Mouse (Mus musculus) right cerebral cortex, postnatal 10 days (tissue): Measurements from ENCODE around the gene Ckap5.

Source experiments
- DNase-seq, 2 experiments: peaks; one replicate each; pipeline ENCODE4 v3.0.0; 2021; ENCODE audit warnings: low spot score in 2 of 2

Gene Ckap5

GRCm38 (mm10) chr2:91627486-91627885 lies 100.9 kb downstream of the Ckap5 start:
- DNase-seq = peak in 1 of 2 experiments; percentile 23

GRCm38 (mm10) chr2:91628171-91628570 lies 101.6 kb downstream of the Ckap5 start:
- DNase-seq = no peak

- DNase-seq = peak; percentile 15 to 29
These were observed 103.1 kb downstream of the Ckap5 start for GRCm38 (mm10) chr2:91629682-91630081.

- DNase-seq = no peak
These were observed 103.8 kb downstream of the Ckap5 start for GRCm38 (mm10) chr2:91630384-91630783.

- no peak for DNase-seq
These were observed 105.3 kb downstream of the Ckap5 start for GRCm38 (mm10) chr2:91631826-91632225.

GRCm38 (mm10) chr2:91632316-91632715 lies 105.8 kb downstream of the Ckap5 start:
- DNase-seq = no peak

- peak in 1 of 2 experiments; percentile 12 for DNase-seq
These were observed 106.9 kb downstream of the Ckap5 start for GRCm38 (mm10) chr2:91633334-91633977.

- peak in 1 of 2 experiments; percentile 40 for DNase-seq
These were observed 108.3 kb downstream of the Ckap5 start for GRCm38 (mm10) chr2:91634841-91635240.

- peak in 1 of 2 experiments; percentile 18 for DNase-seq
These were observed 108.9 kb downstream of the Ckap5 start for GRCm38 (mm10) chr2:91635486-91635885.

GRCm38 (mm10) chr2:91636229-91636628 lies 109.7 kb downstream of the Ckap5 start, which contains the start of gene F2:
TSS of gene F2 (minus strand) at chr2:91636414.
- no peak for DNase-seq

- no peak for DNase-seq
These were observed 110.3 kb downstream of the Ckap5 start for GRCm38 (mm10) chr2:91636727-91637338.

- DNase-seq = no peak
These were observed 112.4 kb downstream of the Ckap5 start for GRCm38 (mm10) chr2:91638931-91639330.

- no peak for DNase-seq
These were observed 116.4 kb downstream of the Ckap5 start for GRCm38 (mm10) chr2:91642825-91643415.

- no peak for DNase-seq
These were observed 117.5 kb downstream of the Ckap5 start for GRCm38 (mm10) chr2:91644021-91644420.

- DNase-seq = no peak
These were observed 118.8 kb downstream of the Ckap5 start for GRCm38 (mm10) chr2:91645354-91645753.

- no peak for DNase-seq
These were observed 119.2 kb downstream of the Ckap5 start for GRCm38 (mm10) chr2:91645811-91646210.

GRCm38 (mm10) chr2:91646733-91647132 lies 120.2 kb downstream of the Ckap5 start:
- DNase-seq = peak; percentile 61 to 75

GRCm38 (mm10) chr2:91649152-91649551 lies 122.6 kb downstream of the Ckap5 start:
- no peak for DNase-seq

GRCm38 (mm10) chr2:91649553-91650359 lies 123.2 kb downstream of the Ckap5 start, which contains the start of the genes Zfp408 and Arhgap1:
TSS of gene Zfp408 (minus strand) at chr2:91649791.
TSS of gene Arhgap1 (plus strand) at chr2:91649860.
- DNase-seq = peak; percentile 98 to 99

GRCm38 (mm10) chr2:91650360-91650995 lies 123.9 kb downstream of the Ckap5 start:
- DNase-seq = no peak

- no peak for DNase-seq
These were observed 125.1 kb downstream of the Ckap5 start for GRCm38 (mm10) chr2:91651458-91652258.
